Mouse (Mus musculus): ENCODE measurements around the gene Tenm4. TPM values are rescaled to one million over a fixed set of nuclear protein-coding genes. Genes with fewer than 3 reads are reported as not detected.
A peak's percentile ranks its signal among the peaks of the same experiment; 100 is the strongest.

The Tenm4 gene
- polyA plus RNA-seq, 1 experiment from 2014 or later = 37.5 TPM

DNA sequence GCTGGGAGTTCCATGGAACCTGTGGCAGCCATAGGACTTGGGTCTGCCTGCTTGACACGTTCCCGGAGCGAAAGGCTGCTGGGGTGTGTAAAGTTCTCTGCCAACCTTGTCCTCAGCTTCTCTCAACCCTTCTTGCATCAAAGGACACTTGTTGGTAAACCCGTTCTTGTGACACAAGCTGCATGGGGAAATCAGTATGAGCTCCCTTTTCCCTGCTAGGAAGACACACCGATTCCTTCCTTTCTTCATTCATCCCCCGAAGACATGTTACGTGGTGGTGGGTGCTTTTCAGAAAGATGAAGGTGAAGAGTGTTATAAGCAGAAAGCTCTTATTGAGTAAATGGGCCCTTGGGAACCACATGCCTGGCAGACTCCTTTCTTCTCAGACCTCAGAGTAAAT, 478.1 kb downstream of the Tenm4 start:
- H3K9ac ChIP-seq = no peak overlapping the region
- H3K36me3 ChIP-seq (replicated peaks; ENCODE audit: control insufficient read depth, insufficient read depth) = no peaks in the 10 kb centered on the region
- H3K4me1 ChIP-seq (replicated peaks; ENCODE audit: control insufficient read depth, insufficient read depth, low read length) = peaks cover 33% of the 10 kb centered on the region
- H3K9me3 ChIP-seq (ENCODE audit: control insufficient read depth, low read length) = no peaks in the 10 kb centered on the region
- ATAC-seq (ENCODE audit: low FRiP score) (no peak), DNase-seq (ENCODE audit: low spot score) (no peak)
- no peak overlapping the region for H3K4me2 ChIP-seq (replicated peaks)
- H3K27ac ChIP-seq = no peak overlapping the region
- WGBS = 86% methylated on average over 7 of the region's 7 CpGs
- H3K27me3 ChIP-seq (ENCODE audit: control insufficient read depth, insufficient read depth, low read length) = no peaks in the 10 kb centered on the region; the same call in 1 of the 2 replicates
- no peak overlapping the region for H3K4me3 ChIP-seq (replicated peaks; ENCODE audit: low read length)

- DNase-seq (ENCODE audit: low spot score) = no peak
- H3K9ac ChIP-seq = no peak overlapping the region
- no peak overlapping the region for H3K27ac ChIP-seq
- ATAC-seq (ENCODE audit: low FRiP score) = no peak
- WGBS = 35% methylated on average over 2 of the region's 2 CpGs
- no peaks in the 10 kb centered on the region for H3K9me3 ChIP-seq (ENCODE audit: control insufficient read depth, low read length)
- H3K4me3 ChIP-seq (replicated peaks; ENCODE audit: low read length) = no peak overlapping the region
- peaks cover 27% of the 10 kb centered on the region for H3K4me1 ChIP-seq (replicated peaks; ENCODE audit: control insufficient read depth, insufficient read depth, low read length)
- H3K36me3 ChIP-seq (replicated peaks; ENCODE audit: control insufficient read depth, insufficient read depth) = no peaks in the 10 kb centered on the region
- H3K4me2 ChIP-seq (replicated peaks) = no peak overlapping the region
- no peaks in the 10 kb centered on the region; the same call in 1 of the 2 replicates for H3K27me3 ChIP-seq (ENCODE audit: control insufficient read depth, insufficient read depth, low read length)
Measured at GRCm38 (mm10) chr7:96650435-96650834, 479.4 kb downstream of the Tenm4 start.

- Histone ChIP-seq H3K4me3 (replicated peaks; ENCODE audit: low read length) (no peak overlapping the region), H3K27ac (no peak overlapping the region), H3K27me3 (ENCODE audit: control insufficient read depth, insufficient read depth, low read length) (no peaks in the 10 kb centered on the region; the same call in 1 of the 2 replicates), H3K4me2 (replicated peaks) (no peak overlapping the region), H3K4me1 (replicated peaks; ENCODE audit: control insufficient read depth, insufficient read depth, low read length) (peaks cover 27% of the 10 kb centered on the region), H3K36me3 (replicated peaks; ENCODE audit: control insufficient read depth, insufficient read depth) (no peaks in the 10 kb centered on the region), H3K9ac (no peak overlapping the region), H3K9me3 (ENCODE audit: control insufficient read depth, low read length) (no peaks in the 10 kb centered on the region)
- WGBS = 18% methylated on average over 6 of the region's 6 CpGs
- no peak for ATAC-seq (ENCODE audit: low FRiP score)
- DNase-seq (ENCODE audit: low spot score) = no peak
Measured at GRCm38 (mm10) chr7:96651055-96651454, 480.0 kb downstream of the Tenm4 start.

DNA sequence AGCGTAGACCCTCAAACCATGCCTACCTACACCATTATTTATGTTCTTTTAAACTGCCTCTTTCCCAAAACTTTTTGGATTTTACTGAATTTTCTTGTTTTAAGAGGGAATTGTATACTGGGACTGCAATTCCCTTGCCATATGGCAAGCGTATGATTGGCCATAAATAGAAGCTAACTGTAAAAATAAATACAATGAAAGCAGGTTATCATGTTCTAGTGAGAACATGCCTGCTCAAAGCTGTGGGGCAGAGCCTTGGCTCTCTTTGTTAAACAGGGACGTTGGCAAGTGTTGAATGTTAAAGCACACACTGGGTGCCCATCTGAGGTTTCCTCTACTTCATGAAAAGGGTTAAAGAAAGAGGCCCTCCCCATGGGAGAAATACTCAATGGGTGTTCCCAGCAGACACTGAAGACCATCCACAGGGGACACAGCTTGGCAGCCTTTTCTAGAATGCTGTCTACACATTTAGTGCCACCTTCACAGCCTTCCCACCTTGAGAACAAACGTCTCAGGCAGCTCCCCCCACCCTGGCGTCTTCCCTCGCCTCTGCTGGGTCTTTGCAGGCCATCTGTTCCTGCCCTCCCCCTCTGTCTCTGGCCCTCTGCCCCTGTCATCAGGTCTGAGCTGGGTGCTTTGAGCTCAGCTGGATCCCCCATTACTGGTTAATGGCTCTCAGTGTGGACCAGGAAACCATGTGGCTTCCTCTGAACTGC, 480.7 kb downstream of the Tenm4 start:
- Histone ChIP-seq H3K9me3 (ENCODE audit: control insufficient read depth, low read length) (no peaks in the 10 kb centered on the region), H3K4me2 (replicated peaks) (no peak overlapping the region), H3K4me1 (replicated peaks; ENCODE audit: control insufficient read depth, insufficient read depth, low read length) (peaks cover 27% of the 10 kb centered on the region), H3K36me3 (replicated peaks; ENCODE audit: control insufficient read depth, insufficient read depth) (no peaks in the 10 kb centered on the region), H3K9ac (no peak overlapping the region), H3K27me3 (ENCODE audit: control insufficient read depth, insufficient read depth, low read length) (no peaks in the 10 kb centered on the region; the same call in 1 of the 2 replicates), H3K27ac (no peak overlapping the region), H3K4me3 (replicated peaks; ENCODE audit: low read length) (no peak overlapping the region)
- 0 out of 2 replicates have a peak, but pooled peaks have one; percentile 55 for ATAC-seq (ENCODE audit: low FRiP score)
- no peak for DNase-seq (ENCODE audit: low spot score)
- WGBS = 30% methylated on average over 6 of the region's 6 CpGs

- 33% methylated on average over 3 of the region's 3 CpGs for WGBS
- Histone ChIP-seq H3K9me3 (ENCODE audit: control insufficient read depth, low read length) (no peaks in the 10 kb centered on the region), H3K4me1 (replicated peaks; ENCODE audit: control insufficient read depth, insufficient read depth, low read length) (peaks cover 27% of the 10 kb centered on the region), H3K27ac (no peak overlapping the region), H3K27me3 (ENCODE audit: control insufficient read depth, insufficient read depth, low read length) (no peaks in the 10 kb centered on the region), H3K4me3 (replicated peaks; ENCODE audit: low read length) (no peak overlapping the region), H3K36me3 (replicated peaks; ENCODE audit: control insufficient read depth, insufficient read depth) (no peaks in the 10 kb centered on the region), H3K4me2 (replicated peaks) (no peak overlapping the region), H3K9ac (no peak overlapping the region)
- no peak for ATAC-seq (ENCODE audit: low FRiP score)
- no peak for DNase-seq (ENCODE audit: low spot score)
Measured at GRCm38 (mm10) chr7:96652844-96653243, 481.8 kb downstream of the Tenm4 start.

DNA sequence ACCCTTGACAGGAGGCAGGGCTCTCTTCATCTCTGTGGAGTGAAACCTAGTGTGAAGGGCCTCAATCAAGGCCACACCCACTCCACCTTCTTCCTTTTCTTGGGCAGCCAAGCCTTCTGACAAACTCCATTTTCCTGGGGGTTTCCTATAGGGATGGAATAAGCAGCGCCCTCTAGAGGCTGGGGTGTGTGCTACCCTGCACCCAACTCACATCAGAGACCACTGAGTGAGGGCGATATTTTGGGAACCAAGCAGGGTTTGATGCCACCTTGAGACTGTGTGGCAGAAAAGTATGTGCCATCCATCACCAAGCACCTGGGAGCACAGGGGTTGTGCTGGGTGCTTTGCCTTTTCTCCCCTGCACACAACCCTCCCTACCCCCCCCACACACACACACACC, 483.2 kb downstream of the Tenm4 start:
- Histone ChIP-seq H3K36me3 (replicated peaks; ENCODE audit: control insufficient read depth, insufficient read depth) (no peaks in the 10 kb centered on the region), H3K4me2 (replicated peaks) (no peak overlapping the region), H3K9ac (no peak overlapping the region), H3K9me3 (ENCODE audit: control insufficient read depth, low read length) (no peaks in the 10 kb centered on the region), H3K4me3 (replicated peaks; ENCODE audit: low read length) (no peak overlapping the region), H3K27ac (no peak overlapping the region), H3K27me3 (ENCODE audit: control insufficient read depth, insufficient read depth, low read length) (no peaks in the 10 kb centered on the region), H3K4me1 (replicated peaks; ENCODE audit: control insufficient read depth, insufficient read depth, low read length) (peaks cover 27% of the 10 kb centered on the region)
- DNase-seq (ENCODE audit: low spot score) (no peak), ATAC-seq (ENCODE audit: low FRiP score) (no peak)
- 58% methylated on average over 2 of the region's 2 CpGs for WGBS

- H3K27me3 ChIP-seq (ENCODE audit: control insufficient read depth, insufficient read depth, low read length) = no peaks in the 10 kb centered on the region
- H3K9me3 ChIP-seq (ENCODE audit: control insufficient read depth, low read length) = no peaks in the 10 kb centered on the region
- peaks cover 27% of the 10 kb centered on the region for H3K4me1 ChIP-seq (replicated peaks; ENCODE audit: control insufficient read depth, insufficient read depth, low read length)
- no peak overlapping the region for H3K4me3 ChIP-seq (replicated peaks; ENCODE audit: low read length)
- H3K4me2 ChIP-seq (replicated peaks) = no peak overlapping the region
- 40% methylated on average over 3 of the region's 3 CpGs for WGBS
- ATAC-seq (ENCODE audit: low FRiP score) (no peak), DNase-seq (ENCODE audit: low spot score) (no peak)
- no peak overlapping the region for H3K9ac ChIP-seq
- H3K27ac ChIP-seq = no peak overlapping the region
- no peaks in the 10 kb centered on the region for H3K36me3 ChIP-seq (replicated peaks; ENCODE audit: control insufficient read depth, insufficient read depth)
Measured at GRCm38 (mm10) chr7:96655096-96655716, 484.2 kb downstream of the Tenm4 start.

- Histone ChIP-seq H3K9ac (no peak overlapping the region), H3K9me3 (ENCODE audit: control insufficient read depth, low read length) (no peaks in the 10 kb centered on the region), H3K36me3 (replicated peaks; ENCODE audit: control insufficient read depth, insufficient read depth) (no peaks in the 10 kb centered on the region), H3K27me3 (ENCODE audit: control insufficient read depth, insufficient read depth, low read length) (no peaks in the 10 kb centered on the region), H3K27ac (no peak overlapping the region), H3K4me3 (replicated peaks; ENCODE audit: low read length) (no peak overlapping the region), H3K4me2 (replicated peaks) (no peak overlapping the region), H3K4me1 (replicated peaks; ENCODE audit: control insufficient read depth, insufficient read depth, low read length) (peaks cover 9% of the 10 kb centered on the region)
- DNase-seq (ENCODE audit: low spot score) (no peak), ATAC-seq (ENCODE audit: low FRiP score) (no peak)
- 16% methylated on average over 13 of the region's 13 CpGs for WGBS
Measured at GRCm38 (mm10) chr7:96657101-96657830, 486.2 kb downstream of the Tenm4 start.

DNA sequence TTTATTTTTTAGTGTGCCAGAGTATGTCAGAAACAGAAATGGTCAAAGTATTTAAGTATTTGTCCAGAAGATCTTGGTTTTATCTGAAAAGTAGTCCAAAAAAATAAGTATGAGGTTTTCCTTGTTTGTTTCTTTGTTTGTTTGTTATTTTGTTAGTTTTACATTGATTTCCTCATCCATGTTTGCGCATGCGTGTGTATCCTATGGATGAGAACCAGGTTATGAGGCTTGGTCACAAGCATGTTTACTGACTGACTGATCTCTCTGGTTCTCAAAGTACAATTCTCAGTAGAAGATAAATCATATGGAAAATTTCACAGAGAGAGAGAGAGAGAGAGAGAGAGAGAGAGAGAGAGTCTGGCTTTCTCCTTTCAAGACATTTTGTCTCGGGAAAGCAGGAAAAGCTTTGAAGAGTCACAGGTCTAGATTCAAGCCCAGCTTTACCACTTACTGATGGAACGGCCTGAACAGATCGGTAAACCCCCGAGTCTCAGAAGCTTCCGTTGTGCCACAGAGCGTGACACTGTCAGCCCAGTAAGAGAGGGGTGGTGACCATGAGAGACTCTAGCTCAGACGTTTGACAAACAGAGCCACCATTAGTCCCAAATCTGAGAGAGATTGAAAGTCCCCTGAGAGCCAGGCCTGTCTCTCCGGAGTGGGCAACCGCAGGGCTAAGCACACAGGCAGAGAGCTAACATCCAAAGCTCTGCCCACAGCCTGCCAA, 487.0 kb downstream of the Tenm4 start:
- Histone ChIP-seq H3K27ac (no peak overlapping the region), H3K36me3 (replicated peaks; ENCODE audit: control insufficient read depth, insufficient read depth) (no peaks in the 10 kb centered on the region), H3K4me1 (replicated peaks; ENCODE audit: control insufficient read depth, insufficient read depth, low read length) (peaks cover 4% of the 10 kb centered on the region), H3K4me2 (replicated peaks) (no peak overlapping the region), H3K27me3 (ENCODE audit: control insufficient read depth, insufficient read depth, low read length) (no peaks in the 10 kb centered on the region), H3K4me3 (replicated peaks; ENCODE audit: low read length) (no peak overlapping the region), H3K9me3 (ENCODE audit: control insufficient read depth, low read length) (no peaks in the 10 kb centered on the region), H3K9ac (no peak overlapping the region)
- no peak for ATAC-seq (ENCODE audit: low FRiP score)
- DNase-seq (ENCODE audit: low spot score) = no peak
- 61% methylated on average over 11 of the region's 11 CpGs for WGBS
